Mouse (Mus musculus) MEL (cell line): ENCODE measurements around the gene Erf. TPM values are rescaled to one million over a fixed set of nuclear protein-coding genes. Genes with fewer than 3 reads are reported as not detected.

Source experiments
- DNase-seq: peaks from one replicate; pipeline ENCODE4 v3.0.0; 2011; ENCODE audit warnings: low read depth, low spot score
- H3K27ac ChIP-seq: 2 replicates; pipeline ENCODE4 v1.5.1; 2012; ENCODE audit warnings: low read depth, mild to moderate bottlenecking, control low read depth, low read length, moderate library complexity; ENCODE audit not compliant: control insufficient read depth
- H3K27me3 ChIP-seq, 2 experiments: fragments of 150-350 bp in 1 of 2; sonication (generic) in 1 of 2; 2 replicates each; pipeline ENCODE4 v1.6.1; 2012; ENCODE audit warnings: low read length in 2 of 2, mild to moderate bottlenecking in 2 of 2, improper control_type of control experiment in 1 of 2, moderate library complexity in 1 of 2; ENCODE audit not compliant: insufficient read depth in 2 of 2, control insufficient read depth in 1 of 2
- H3K36me3 ChIP-seq, 2 experiments: 2 replicates each; pipeline ENCODE4 v1.6.1; 2012 to 2014; ENCODE audit warnings: low read length in 2 of 2, improper control_type of control experiment in 1 of 2, inconsistent platforms in 1 of 2, mild to moderate bottlenecking in 1 of 2; ENCODE audit not compliant: insufficient read depth in 2 of 2, control insufficient read depth in 1 of 2
- H3K4me1 ChIP-seq, 2 experiments: fragments of 150-350 bp in 1 of 2; sonication (generic) in 1 of 2; 2 replicates each; pipeline ENCODE4 v1.6.1; 2012; ENCODE audit warnings: low read length in 2 of 2, improper control_type of control experiment in 1 of 2, mild to moderate bottlenecking in 1 of 2; ENCODE audit not compliant: insufficient read depth in 2 of 2, control insufficient read depth in 1 of 2
- H3K4me3 ChIP-seq, 2 experiments: fragments of 150-350 bp in 1 of 2; sonication (generic) in 1 of 2; 2 replicates each; pipeline ENCODE4 v1.5.1; 2012; ENCODE audit warnings: low read depth in 2 of 2, low read length in 2 of 2, mild to moderate bottlenecking in 2 of 2, moderate library complexity in 2 of 2, control low read depth in 1 of 2, improper control_type of control experiment in 1 of 2; ENCODE audit not compliant: control insufficient read depth in 1 of 2, insufficient read depth in 1 of 2
- H3K79me2 ChIP-seq: 2 replicates; pipeline ENCODE4 v1.6.1; 2012; ENCODE audit warnings: mild to moderate bottlenecking, low read length, moderate library complexity; ENCODE audit not compliant: control insufficient read depth, poor library complexity, insufficient read depth
- H3K9ac ChIP-seq: 2 replicates; pipeline ENCODE4 v1.6.1; 2012; ENCODE audit warnings: low read depth, mild to moderate bottlenecking, control low read depth, low read length, moderate library complexity; ENCODE audit not compliant: control insufficient read depth, poor library complexity, severe bottlenecking
- H3K9me3 ChIP-seq: fragments of 150-350 bp; sonication (generic); replicated peaks from 2 replicates; pipeline ENCODE4 v1.6.1; 2012; ENCODE audit warnings: mild to moderate bottlenecking, low read length, improper control_type of control experiment, moderate library complexity; ENCODE audit not compliant: insufficient read depth
- BHLHE40 ChIP-seq: IDR thresholded peaks from 2 replicates; pipeline ENCODE4 v1.6.1; 2012; ENCODE audit warnings: low read depth, mild to moderate bottlenecking, inconsistent platforms, low read length, improper control_type of control experiment, borderline replicate concordance
- CHD2 ChIP-seq: IDR thresholded peaks from 2 replicates; pipeline ENCODE4 v1.6.1; 2011; ENCODE audit warnings: low read length, improper control_type of control experiment
- CTCF ChIP-seq, 3 experiments: IDR thresholded peaks in 2 of 3; conservative IDR thresholded peaks in 1 of 3; 2 replicates each; pipeline ENCODE4 v1.5.1; 2011 to 2012; ENCODE audit warnings: low read length in 3 of 3, low read depth in 2 of 3, mild to moderate bottlenecking in 2 of 3, improper control_type of control experiment in 1 of 3, inconsistent platforms in 1 of 3, mixed read lengths in 1 of 3, moderate library complexity in 1 of 3; ENCODE audit not compliant: control insufficient read depth in 1 of 3, insufficient read depth in 1 of 3, poor library complexity in 1 of 3, severe bottlenecking in 1 of 3
- E2F4 ChIP-seq: IDR thresholded peaks from 2 replicates; pipeline ENCODE4 v1.6.1; 2011; ENCODE audit warnings: low read depth, low read length, improper control_type of control experiment, borderline replicate concordance
- EP300 ChIP-seq, 2 experiments: IDR thresholded peaks; 2 replicates each; pipeline ENCODE4 v1.6.1; 2011; ENCODE audit warnings: improper control_type of control experiment in 2 of 2, low read length in 2 of 2, low read depth in 1 of 2, mild to moderate bottlenecking in 1 of 2
- ETS1 ChIP-seq: IDR thresholded peaks from 2 replicates; pipeline ENCODE4 v1.6.1; 2012; ENCODE audit warnings: low read depth, mild to moderate bottlenecking, inconsistent platforms, low read length, improper control_type of control experiment, moderate library complexity
- GABPA ChIP-seq: IDR thresholded peaks from 2 replicates; pipeline ENCODE4 v1.6.1; 2012; ENCODE audit warnings: low read depth, mild to moderate bottlenecking, inconsistent platforms, low read length, improper control_type of control experiment, moderate library complexity
- GATA1 ChIP-seq: IDR thresholded peaks from 2 replicates; pipeline ENCODE4 v1.6.1; 2011; ENCODE audit warnings: low read depth, low read length, improper control_type of control experiment
- HCFC1 ChIP-seq: IDR thresholded peaks from 2 replicates; pipeline ENCODE4 v1.6.1; 2012; ENCODE audit warnings: low read depth, mild to moderate bottlenecking, inconsistent platforms, low read length, improper control_type of control experiment, moderate library complexity
- JUND ChIP-seq: IDR thresholded peaks from 2 replicates; pipeline ENCODE4 v1.6.1; 2011; ENCODE audit warnings: low read depth, mild to moderate bottlenecking, improper control_type of control experiment, low read length
- KAT2A ChIP-seq: conservative IDR thresholded peaks from 2 replicates; pipeline ENCODE4 v1.6.1; 2012; ENCODE audit warnings: low read depth, low read length, improper control_type of control experiment, inconsistent platforms
- MAFK ChIP-seq: IDR thresholded peaks from 2 replicates; pipeline ENCODE4 v1.6.1; 2011; ENCODE audit warnings: low read depth, mild to moderate bottlenecking, low read length, improper control_type of control experiment, borderline replicate concordance
- MAX ChIP-seq: IDR thresholded peaks from 2 replicates; pipeline ENCODE4 v1.6.1; 2011; ENCODE audit warnings: low read length, improper control_type of control experiment
- MAZ ChIP-seq: IDR thresholded peaks from 2 replicates; pipeline ENCODE4 v1.6.1; 2012; ENCODE audit warnings: low read depth, mild to moderate bottlenecking, inconsistent platforms, low read length, improper control_type of control experiment
- MXI1 ChIP-seq: IDR thresholded peaks from 2 replicates; pipeline ENCODE4 v1.6.1; 2011; ENCODE audit warnings: mild to moderate bottlenecking, low read depth, low read length, improper control_type of control experiment
- MYB ChIP-seq: IDR thresholded peaks from 2 replicates; pipeline ENCODE4 v1.6.1; 2011; ENCODE audit warnings: mild to moderate bottlenecking, low read depth, low read length, improper control_type of control experiment
- MYC ChIP-seq: IDR thresholded peaks from 2 replicates; pipeline ENCODE4 v1.6.1; 2011; ENCODE audit warnings: low read depth, mild to moderate bottlenecking, low read length, improper control_type of control experiment, moderate library complexity
- NELFE ChIP-seq: IDR thresholded peaks from 2 replicates; pipeline ENCODE4 v1.6.1; 2011; ENCODE audit warnings: low read depth, low read length, improper control_type of control experiment
- NRF1 ChIP-seq: IDR thresholded peaks from 2 replicates; pipeline ENCODE4 v1.6.1; 2014; ENCODE audit warnings: low read depth, mild to moderate bottlenecking, inconsistent platforms, low read length, improper control_type of control experiment, moderate library complexity; ENCODE audit not compliant: poor library complexity, insufficient read depth, severe bottlenecking
- POLR2A ChIP-seq, 2 experiments: IDR thresholded peaks; 2 replicates each; pipeline ENCODE4 v1.6.1; 2011 to 2012; ENCODE audit warnings: low read length in 2 of 2, mild to moderate bottlenecking in 2 of 2, control low read depth in 1 of 2, improper control_type of control experiment in 1 of 2, low read depth in 1 of 2, moderate library complexity in 1 of 2; ENCODE audit not compliant: control insufficient read depth in 1 of 2, insufficient read depth in 1 of 2, poor library complexity in 1 of 2
- POLR2AphosphoS2 ChIP-seq: IDR thresholded peaks from 2 replicates; pipeline ENCODE4 v1.6.1; 2011; ENCODE audit warnings: low read length, improper control_type of control experiment
- SIN3A ChIP-seq: IDR thresholded peaks from 2 replicates; pipeline ENCODE4 v1.6.1; 2012; ENCODE audit warnings: low read length, improper control_type of control experiment, inconsistent platforms
- TAL1 ChIP-seq: IDR thresholded peaks from 2 replicates; pipeline ENCODE4 v1.6.1; 2012; ENCODE audit warnings: mild to moderate bottlenecking, inconsistent platforms, low read length, moderate library complexity, mixed read lengths
- TBP ChIP-seq: IDR thresholded peaks from 2 replicates; pipeline ENCODE4 v1.8.0; 2011; ENCODE audit warnings: low read depth, low read length, improper control_type of control experiment
- TCF12 ChIP-seq: IDR thresholded peaks from 2 replicates; pipeline ENCODE4 v1.6.1; 2014; ENCODE audit warnings: low read depth, mild to moderate bottlenecking, inconsistent platforms, low read length, improper control_type of control experiment, moderate library complexity
- UBTF ChIP-seq: IDR thresholded peaks from 2 replicates; pipeline ENCODE4 v1.6.1; 2012; ENCODE audit warnings: low read depth, mild to moderate bottlenecking, inconsistent platforms, low read length, improper control_type of control experiment, moderate library complexity, borderline replicate concordance; ENCODE audit not compliant: insufficient read depth
- USF2 ChIP-seq, 2 experiments: IDR thresholded peaks; 2 replicates each; pipeline ENCODE4 v1.6.1; 2011 to 2012; ENCODE audit warnings: improper control_type of control experiment in 2 of 2, low read length in 2 of 2, borderline replicate concordance in 1 of 2, inconsistent platforms in 1 of 2, low read depth in 1 of 2, mild to moderate bottlenecking in 1 of 2; ENCODE audit not compliant: insufficient read depth in 1 of 2
- ZC3H11A ChIP-seq: IDR thresholded peaks from 2 replicates; pipeline ENCODE4 v1.6.1; 2012; ENCODE audit warnings: low read depth, mild to moderate bottlenecking, inconsistent platforms, low read length, improper control_type of control experiment
- ZKSCAN1 ChIP-seq: IDR thresholded peaks from 2 replicates; pipeline ENCODE4 v1.6.1; 2012; ENCODE audit warnings: low read depth, mild to moderate bottlenecking, inconsistent platforms, low read length, improper control_type of control experiment, moderate library complexity
- polyA plus RNA-seq, 2 experiments: library from polyadenylated mRNA; stranded (reverse) in 1 of 2; unstranded in 1 of 2; fragments of >175 nt in 1 of 2; fragments of >200 nt in 1 of 2; gene quantifications; 2 replicates each; pipeline versions ENCODE4 v1.2.1 to v1.2.4; 2012; ENCODE audit warnings: low replicate concordance in 2 of 2, low read depth in 1 of 2; ENCODE audit not compliant: insufficient read length in 2 of 2, insufficient read depth in 1 of 2, missing spikeins in 1 of 2
- total RNA-seq: library from RNA; depleted of rRNA; stranded (reverse); fragments of 300-350 nt; gene quantifications from 2 replicates; pipeline ENCODE4 v1.2.3, GENCODE M21; 2012

Gene Erf
- total and polyA plus RNA-seq, 3 experiments, result 24.6 to 33.2 TPM; not detected in 1

DNA sequence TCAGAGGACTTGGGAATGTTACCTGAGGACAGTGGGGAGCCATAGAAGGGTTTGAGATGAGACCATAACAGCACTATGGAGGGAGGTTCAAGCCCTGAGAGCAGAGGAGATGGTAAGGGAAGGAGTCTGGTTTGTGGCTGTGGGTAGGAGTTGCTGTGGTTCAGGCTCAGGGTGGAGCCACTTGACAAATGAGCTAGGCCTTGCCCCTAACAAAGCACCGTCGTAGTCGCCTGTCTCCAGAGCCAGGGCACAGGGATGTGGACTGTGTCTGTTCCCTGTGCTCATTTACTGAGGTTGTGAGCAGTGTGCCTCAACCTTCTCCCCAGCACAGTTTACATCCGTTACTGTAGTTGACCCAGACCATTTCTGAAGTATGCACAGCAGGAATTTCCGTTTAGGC lies 24.0 kb upstream of the Erf start:
- Histone ChIP-seq H3K4me3 (peak overlapping the region in 1 of 2 experiments; percentile 36; a peak in 2 of 4 replicates), H3K9me3 (no peaks in the 10 kb centered on the region), H3K4me1 (peaks cover 29 to 60% of the 10 kb centered on the region in 2 experiments), H3K9ac (peak overlapping the region; percentile 52), H3K79me2 (peaks cover 30% of the 10 kb centered on the region), H3K27me3 (no peaks in the 10 kb centered on the region), H3K27ac (peak overlapping the region; percentile 94), H3K36me3 (peaks cover 0 to 52% of the 10 kb centered on the region in 2 experiments; a peak in 2 of 4 replicates)
- no peak; a peak in 1 of 4 replicates for TF ChIP-seq EP300 (IDR thresholded peaks at IDR 0.05; ENCODE audit: low read depth in 1 of 2, low read length in 2 of 2)
- no peak for TF ChIP-seq USF2 (IDR thresholded peaks at IDR 0.05; ENCODE audit: borderline replicate concordance in 1 of 2, insufficient read depth in 1 of 2, low read depth in 1 of 2, low read length in 2 of 2)
- TF ChIP-seq ZC3H11A, result no peak
- TF ChIP-seq TCF12, result no peak
- TF ChIP-seq CHD2, result no peak
- TF ChIP-seq NELFE, result peak; percentile 52
- no peak for TF ChIP-seq UBTF
- TF ChIP-seq MAX, result peak; percentile 48
- no peak for TF ChIP-seq BHLHE40
- no peak for TF ChIP-seq CTCF (IDR thresholded peaks at IDR 0.05 in 2 of 3, conservative IDR thresholded peaks at IDR 0.05 in 1 of 3; ENCODE audit: control insufficient read depth in 1 of 3, insufficient read depth in 1 of 3, low read depth in 2 of 3, low read length in 3 of 3, poor library complexity in 1 of 3, severe bottlenecking in 1 of 3)
- TF ChIP-seq MYC, result 0 out of 2 replicates have a peak, but pooled peaks have one; percentile 21
- peak; percentile 85 for TF ChIP-seq TBP
- no peak for TF ChIP-seq GATA1
- TF ChIP-seq POLR2AphosphoS2, result no peak
- TF ChIP-seq ETS1, result no peak
- TF ChIP-seq NRF1, result no peak
- TF ChIP-seq GABPA, result no peak
- TF ChIP-seq JUND, result no peak
- no peak for TF ChIP-seq SIN3A
- TF ChIP-seq MYB, result no peak
- TF ChIP-seq MAZ, result no peak
- 0 out of 2 replicates have a peak, but pooled peaks have one; percentile 21 for TF ChIP-seq MXI1
- peak in 1 of 2 experiments; percentile 38; a peak in 1 of 4 replicates for TF ChIP-seq POLR2A (IDR thresholded peaks at IDR 0.05; ENCODE audit: control insufficient read depth in 1 of 2, insufficient read depth in 1 of 2, low read depth in 1 of 2, low read length in 2 of 2, poor library complexity in 1 of 2)
- TF ChIP-seq HCFC1, result peak; percentile 39; the same call in 1 of the 2 replicates
- no peak for TF ChIP-seq MAFK
- no peak for TF ChIP-seq E2F4
- no peak for TF ChIP-seq ZKSCAN1
- TF ChIP-seq KAT2A, result no peak
- TF ChIP-seq TAL1, result no peak
- peak; percentile 85 for DNase-seq
